Mouse (Mus musculus) NIH3T3 (cell line): Measurements from ENCODE around the gene Slc25a12.

Source experiments
- DNase-seq: peaks from one replicate; pipeline ENCODE4 v3.0.0-alpha.2; 2012; ENCODE audit warnings: low read depth

Slc25a12 gene

GRCm38 (mm10) chr2:71349511-71349910 is 18.0 kb downstream of the Slc25a12 start:
- DNase-seq = no peak

- no peak for DNase-seq
Measured at GRCm38 (mm10) chr2:71347732-71348490, 19.6 kb downstream of the Slc25a12 start.

GRCm38 (mm10) chr2:71347160-71347559 is 20.4 kb downstream of the Slc25a12 start:
- no peak for DNase-seq

- DNase-seq = peak; percentile 20
Measured at GRCm38 (mm10) chr2:71343884-71344640, 23.5 kb downstream of the Slc25a12 start.

GRCm38 (mm10) chr2:71340126-71340525 is 27.4 kb downstream of the Slc25a12 start:
- no peak for DNase-seq

- DNase-seq = no peak
Measured at GRCm38 (mm10) chr2:71338145-71338796, 29.3 kb downstream of the Slc25a12 start.

GRCm38 (mm10) chr2:71336631-71337030 is 30.9 kb downstream of the Slc25a12 start:
- DNase-seq = no peak

GRCm38 (mm10) chr2:71336209-71336608 is 31.3 kb downstream of the Slc25a12 start:
- no peak for DNase-seq

GRCm38 (mm10) chr2:71333986-71334822 is 33.3 kb downstream of the Slc25a12 start:
- no peak for DNase-seq

GRCm38 (mm10) chr2:71329761-71330160 is 37.8 kb downstream of the Slc25a12 start:
- no peak for DNase-seq

GRCm38 (mm10) chr2:71328391-71329160 is 39.0 kb downstream of the Slc25a12 start:
- no peak for DNase-seq

GRCm38 (mm10) chr2:71327715-71328114 is 39.8 kb downstream of the Slc25a12 start:
- no peak for DNase-seq

GRCm38 (mm10) chr2:71326766-71327464 is 40.6 kb downstream of the Slc25a12 start:
- no peak for DNase-seq

- no peak for DNase-seq
Measured at GRCm38 (mm10) chr2:71323886-71324285, 43.7 kb downstream of the Slc25a12 start.

GRCm38 (mm10) chr2:71321486-71321885 is 46.1 kb downstream of the Slc25a12 start:
- DNase-seq = no peak

GRCm38 (mm10) chr2:71316116-71316789 is 51.3 kb downstream of the Slc25a12 start:
- peak; percentile 58 for DNase-seq

GRCm38 (mm10) chr2:71315022-71315421 is 52.5 kb downstream of the Slc25a12 start:
- no peak for DNase-seq

- DNase-seq = no peak
Measured at GRCm38 (mm10) chr2:71314080-71314479, 53.5 kb downstream of the Slc25a12 start.

GRCm38 (mm10) chr2:71312067-71312466 is 55.5 kb downstream of the Slc25a12 start:
- DNase-seq = no peak

GRCm38 (mm10) chr2:71309726-71310125 is 57.8 kb downstream of the Slc25a12 start:
- DNase-seq = no peak
